Comparison of ENCODE assay signal across 16 mouse cellular contexts in genomic region chr12:47140677-47141076, GRCm38 (mm10).
DNase-seq lines count a peak whose midpoint lies in the region; ATAC-seq and TF ChIP-seq lines count a peak whose summit lies in the region.
"Had no signal": no experiment of that assay in that cellular context is flagged by ENCODE, and none has a peak within 500 bp of the region (broad histone marks: within the 10 kb centered on the region; RNA-seq: fewer than 3 reads in every experiment).

No protein-coding gene starts in this region.

- WGBS in forebrain, embryonic 12.5 days, result 57% methylated on average over 4 of the region's 4 CpGs
- WGBS in forebrain, postnatal 0 days, result 39% methylated on average over 4 of the region's 4 CpGs
- WGBS in midbrain, embryonic 13.5 days, result 31% methylated on average over 4 of the region's 4 CpGs

- H3K9ac ChIP-seq in forebrain, embryonic 12.5 days, result no peak overlapping the region
- no peak overlapping the region for H3K9ac ChIP-seq in forebrain, postnatal 0 days
- no peak overlapping the region for H3K9ac ChIP-seq in midbrain, embryonic 13.5 days (replicated peaks)

- H3K4me1 ChIP-seq in forebrain, embryonic 12.5 days, result peaks cover 8% of the 10 kb centered on the region; the same call in 1 of the 2 replicates
- H3K4me1 ChIP-seq in forebrain, postnatal 0 days (ENCODE audit: insufficient read depth), result no peaks in the 10 kb centered on the region
- peaks cover 6% of the 10 kb centered on the region for H3K4me1 ChIP-seq in midbrain, embryonic 13.5 days (replicated peaks)
- H3K4me1 ChIP-seq: heart, embryonic 10.5 days had no signal

- no peak overlapping the region for H3K4me3 ChIP-seq in forebrain, embryonic 12.5 days (replicated peaks)
- H3K4me3 ChIP-seq in forebrain, postnatal 0 days (ENCODE audit: low read depth, low read length), result no peak overlapping the region
- no peak overlapping the region for H3K4me3 ChIP-seq in midbrain, embryonic 13.5 days (replicated peaks)
- H3K4me3 ChIP-seq: heart, embryonic 10.5 days had no signal

- no peaks in the 10 kb centered on the region for H3K9me3 ChIP-seq in forebrain, embryonic 12.5 days
- no peaks in the 10 kb centered on the region for H3K9me3 ChIP-seq in forebrain, postnatal 0 days (ENCODE audit: low read length)
- no peaks in the 10 kb centered on the region for H3K9me3 ChIP-seq in midbrain, embryonic 13.5 days
- H3K9me3 ChIP-seq: heart, embryonic 10.5 days had no signal

- no peak for TF ChIP-seq CTCF in forebrain, postnatal 0 days (IDR thresholded peaks at IDR 0.05; ENCODE audit: low read depth)

- no peak overlapping the region for H3K4me2 ChIP-seq in forebrain, embryonic 12.5 days
- no peak overlapping the region for H3K4me2 ChIP-seq in forebrain, postnatal 0 days (ENCODE audit: low read depth)
- no peak overlapping the region for H3K4me2 ChIP-seq in midbrain, embryonic 13.5 days (replicated peaks)

- peak; percentile 58; the same call in 1 of the 2 replicates for ATAC-seq in forebrain, embryonic 12.5 days (ENCODE audit: low FRiP score)
- no peak for ATAC-seq in forebrain, postnatal 0 days
- ATAC-seq in midbrain, embryonic 13.5 days, result peak; percentile 92
- ATAC-seq: inflammation-experienced regulatory T-cells, adult 6 months had no signal

- no peak overlapping the region for H3K27ac ChIP-seq in forebrain, embryonic 12.5 days
- H3K27ac ChIP-seq in forebrain, postnatal 0 days (ENCODE audit: low read depth, low read length), result no peak overlapping the region
- peak overlapping the region; percentile 64 for H3K27ac ChIP-seq in midbrain, embryonic 13.5 days
- H3K27ac ChIP-seq: heart, embryonic 10.5 days; macrophage had no signal

- DNase-seq in forebrain, postnatal 0 days, result no peak
- peak; percentile 26 for DNase-seq in retina, postnatal 1 day
- no peak for DNase-seq in retina, embryonic 14.5 days (ENCODE audit: low spot score)
- no peak for DNase-seq in gastrocnemius, postnatal 4 days (ENCODE audit: low spot score in 2 of 2)
- DNase-seq in adrenal gland, adult 18-20 months (ENCODE audit: low spot score in 2 of 2), result no peak
- DNase-seq in layer of hippocampus, postnatal 10 days (ENCODE audit: low spot score in 2 of 2), result no peak
- DNase-seq: cerebellum, adult 11-12 months; gastrocnemius, postnatal 36 days; heart, postnatal 4 days; kidney, adult 8-10 months; kidney, postnatal 10 days had no signal

- no peaks in the 10 kb centered on the region for H3K36me3 ChIP-seq in forebrain, embryonic 12.5 days (replicated peaks)
- H3K36me3 ChIP-seq in forebrain, postnatal 0 days (ENCODE audit: insufficient read depth), result no peaks in the 10 kb centered on the region
- no peaks in the 10 kb centered on the region for H3K36me3 ChIP-seq in midbrain, embryonic 13.5 days
- H3K36me3 ChIP-seq: heart, embryonic 10.5 days had no signal

- no peaks in the 10 kb centered on the region for H3K27me3 ChIP-seq in forebrain, embryonic 12.5 days
- H3K27me3 ChIP-seq in forebrain, postnatal 0 days (ENCODE audit: insufficient read depth, low read length), result no peaks in the 10 kb centered on the region
- H3K27me3 ChIP-seq in midbrain, embryonic 13.5 days, result no peaks in the 10 kb centered on the region
